ENCODE assay signal across 21 mouse cellular contexts in the genomic region with DNA sequence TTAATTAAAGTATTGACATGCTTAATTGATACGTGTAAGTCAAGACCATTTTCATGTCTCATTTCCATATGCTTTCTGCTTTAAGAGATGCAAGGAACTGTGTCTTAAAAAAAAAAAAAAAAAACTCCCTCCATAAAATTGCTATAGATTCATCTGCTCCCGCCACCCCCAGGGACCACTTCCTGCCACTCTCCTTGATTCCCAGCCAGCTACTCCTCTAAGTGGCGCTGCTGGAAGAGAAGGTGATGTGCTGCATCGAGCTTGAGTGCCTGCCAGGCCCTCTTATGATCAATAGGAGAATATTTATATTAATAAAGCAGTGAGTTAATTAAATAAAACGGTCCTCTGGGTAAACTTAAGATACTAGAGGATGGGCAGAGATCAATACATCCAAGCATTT.
"Had no signal": no experiment of that assay in that cellular context is flagged by ENCODE, and none has a peak within 500 bp of the region (broad histone marks: within the 10 kb centered on the region; RNA-seq: fewer than 3 reads in every experiment).

No protein-coding gene starts in this region.

- DNase-seq: kidney, adult 2 months; kidney, postnatal 25 days; layer of hippocampus, adult 9-11 months; liver; lung, adult 2 months; right cerebral cortex, adult 18-20 months; right cerebral cortex, postnatal 14 days; right cerebral cortex, postnatal 4 days; thymus, adult 2 months; thymus, postnatal 14 days; thymus, postnatal 4 days had no signal

- H3K27ac ChIP-seq: kidney, postnatal 0 days; layer of hippocampus, adult 2 months; liver, embryonic 12.5 days; liver, embryonic 15.5 days; macrophage; midbrain, embryonic 12.5 days; midbrain, embryonic 15.5 days; stomach, postnatal 0 days had no signal

- H3K4me3 ChIP-seq: layer of hippocampus, adult 2 months; liver, embryonic 12.5 days; liver, embryonic 15.5 days; midbrain, embryonic 12.5 days; midbrain, embryonic 15.5 days had no signal

- ATAC-seq: intestine, postnatal 0 days; liver, embryonic 12.5 days; lung, postnatal 0 days; midbrain, embryonic 15.5 days had no signal

- H3K27me3 ChIP-seq: liver, embryonic 15.5 days had no signal

- H3K36me3 ChIP-seq: liver, embryonic 12.5 days; liver, embryonic 15.5 days; midbrain, embryonic 12.5 days; midbrain, embryonic 15.5 days had no signal

- H3K4me2 ChIP-seq: liver, embryonic 12.5 days; liver, embryonic 15.5 days; midbrain, embryonic 12.5 days; midbrain, embryonic 15.5 days had no signal

- H3K9ac ChIP-seq: liver, embryonic 12.5 days; liver, embryonic 15.5 days; midbrain, embryonic 12.5 days; midbrain, embryonic 15.5 days had no signal

- H3K9me3 ChIP-seq: liver, embryonic 12.5 days; liver, embryonic 15.5 days; midbrain, embryonic 12.5 days; midbrain, embryonic 15.5 days had no signal

- H3K4me1 ChIP-seq: liver, embryonic 12.5 days; liver, embryonic 15.5 days had no signal
